Mouse (Mus musculus) megakaryocyte, embryonic 14.5 days (primary cell): Measurements from ENCODE around the gene B430305J03Rik.

Experiments used
- FLI1 ChIP-seq: IDR thresholded peaks from 2 replicates; pipeline ENCODE4 v1.6.1; 2012; ENCODE audit warnings: low read length, inconsistent platforms, mixed read lengths
- GATA1 ChIP-seq: IDR thresholded peaks from 3 replicates; pipeline ENCODE4 v1.6.1; 2012; ENCODE audit warnings: mixed read lengths, low read length, inconsistent platforms, borderline replicate concordance

- TF ChIP-seq GATA1 (no peak), FLI1 (no peak)
Measured at GRCm38 (mm10) chr3:61392881-61393280, 27.1 kb upstream of the B430305J03Rik start.
